Mouse (Mus musculus) 3T3-L1 (cell line): Measurements from ENCODE around the gene Scaf8.
A peak's percentile ranks its signal among the peaks of the same experiment; 100 is the strongest.

Source experiments
- DNase-seq: peaks from one replicate; pipeline ENCODE4 v3.0.0-alpha.2; 2015; ENCODE audit warnings: low read depth, low spot score

The Scaf8 gene

DNA sequence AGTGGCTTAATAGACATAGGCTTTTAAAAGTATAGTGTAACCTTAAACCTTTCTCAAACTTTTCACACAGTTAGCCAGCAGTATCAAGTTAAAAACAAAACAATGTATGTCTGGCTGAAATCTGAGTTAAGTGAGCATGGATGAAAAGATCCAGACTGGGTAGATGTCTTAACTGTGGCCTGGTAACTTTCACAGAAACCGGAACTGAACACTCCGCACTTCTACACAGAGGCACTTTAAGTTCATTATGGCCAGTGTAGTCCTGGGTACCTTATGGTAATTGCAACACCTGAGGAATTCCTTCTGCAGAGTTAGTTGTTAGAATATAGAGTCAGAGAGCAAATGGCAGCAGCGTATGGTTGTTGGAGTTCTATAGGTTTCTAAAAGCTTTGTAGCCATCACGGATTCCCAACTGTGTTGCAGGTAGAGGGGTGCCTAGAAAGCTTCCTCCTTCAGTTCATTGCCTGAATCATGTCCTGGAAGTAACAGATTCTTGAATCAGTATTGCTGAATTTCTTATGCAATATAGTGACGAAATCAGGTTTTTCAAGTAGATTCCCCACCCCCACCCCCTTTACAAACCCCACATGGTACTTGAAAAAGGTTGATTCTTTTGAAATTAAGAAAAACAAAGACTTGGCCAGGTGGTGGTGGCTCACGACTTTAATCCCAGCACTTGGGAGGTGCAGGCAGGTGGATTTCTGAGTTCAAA lies 92.9 kb downstream of the Scaf8 start:
- no peak for DNase-seq

DNA sequence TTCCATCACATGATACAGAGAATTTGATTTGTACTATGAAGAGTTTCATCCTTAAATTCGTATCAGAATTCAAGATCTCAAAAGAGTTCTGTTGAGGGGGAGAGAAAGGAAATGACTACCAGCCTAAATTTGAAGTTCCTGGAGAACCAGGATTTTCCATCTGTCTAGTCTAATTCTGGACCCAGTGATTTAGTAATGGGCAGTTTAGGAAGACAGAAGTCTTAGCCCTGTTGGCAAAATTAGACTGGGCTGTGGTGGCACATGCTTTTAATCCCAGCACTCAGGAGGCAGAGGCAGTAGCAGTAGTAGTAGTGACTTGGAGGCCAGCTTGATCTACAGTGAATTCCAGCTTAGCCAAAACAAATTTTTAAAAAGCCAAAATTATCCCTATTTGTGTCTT lies 93.7 kb downstream of the Scaf8 start:
- no peak for DNase-seq

DNA sequence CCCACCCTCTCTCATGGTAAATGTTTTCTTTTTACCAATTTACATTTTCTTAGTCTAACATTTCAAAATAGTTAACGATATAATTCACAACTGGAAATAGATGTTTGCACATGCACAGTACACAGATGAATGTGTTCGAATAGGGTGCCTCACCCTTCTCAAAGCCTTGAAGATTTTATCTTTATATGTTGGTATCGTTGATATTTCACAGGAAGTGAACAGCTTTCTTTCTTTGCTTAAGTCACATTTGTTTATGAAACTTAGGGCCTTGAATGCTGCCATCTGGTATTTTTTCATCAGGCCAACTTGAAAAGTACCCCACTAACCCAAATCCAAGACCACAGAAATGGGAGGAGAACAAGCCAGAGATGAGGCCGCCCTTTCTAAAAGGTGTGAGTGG lies 94.8 kb downstream of the Scaf8 start:
- DNase-seq: no peak

DNA sequence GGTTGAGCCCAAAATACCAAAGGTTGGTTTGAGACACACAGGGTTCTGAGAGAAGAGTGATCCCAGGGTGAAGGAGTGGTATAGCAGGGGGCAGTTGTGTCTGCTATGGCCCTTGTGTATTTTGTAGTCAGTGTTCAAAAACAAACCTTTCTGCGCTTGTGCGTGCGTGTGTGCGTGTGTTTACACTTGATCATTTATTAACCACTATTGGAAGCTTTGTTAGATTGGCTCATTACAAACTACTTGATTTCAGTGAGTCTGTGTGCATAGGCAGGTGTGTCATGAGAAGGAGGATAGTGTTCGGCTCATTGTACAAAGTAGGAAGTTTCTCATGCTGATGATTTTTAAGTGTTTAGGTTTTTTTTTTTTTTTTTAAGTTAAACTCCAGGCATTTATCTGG lies 95.4 kb downstream of the Scaf8 start:
- DNase-seq: no peak

DNA sequence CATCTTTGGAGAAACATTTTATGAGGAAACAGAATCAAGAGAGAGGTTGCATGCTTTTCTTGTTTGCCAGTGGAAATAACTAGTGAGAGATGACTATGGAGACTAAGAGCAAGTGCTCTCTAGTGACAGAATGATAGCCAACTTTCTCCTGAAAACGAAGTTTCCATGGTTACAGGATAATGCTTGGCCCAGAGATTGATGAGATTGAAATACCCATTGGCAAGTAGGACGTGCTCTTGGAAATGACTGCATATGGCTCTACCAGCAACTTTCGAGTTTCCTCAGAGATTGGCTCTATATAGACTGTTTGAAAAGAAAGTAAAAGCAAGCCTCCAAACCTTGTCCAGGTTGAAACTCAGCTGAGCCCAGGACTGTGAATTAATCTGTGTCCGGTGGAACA lies 97.3 kb downstream of the Scaf8 start:
- DNase-seq: no peak

DNA sequence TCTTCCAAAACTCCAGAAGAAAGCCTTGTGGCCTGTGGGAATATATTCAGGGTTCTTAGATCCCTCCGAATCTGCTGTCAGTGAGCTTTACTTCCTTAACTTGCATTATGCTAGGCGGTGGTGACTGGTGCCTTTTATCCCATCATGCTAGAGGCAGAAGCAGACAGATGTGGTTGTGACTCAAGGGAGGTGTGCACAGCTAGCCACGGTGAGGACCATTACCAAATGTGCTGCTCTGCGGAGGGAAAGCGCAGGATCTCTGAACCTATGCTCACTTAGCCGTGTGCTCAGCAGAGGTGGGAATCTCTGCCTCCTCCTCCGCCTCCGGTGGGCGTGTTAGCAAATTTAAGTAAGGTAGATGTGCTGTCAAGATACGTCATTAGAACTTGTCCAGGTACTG lies 98.1 kb downstream of the Scaf8 start:
- no peak for DNase-seq

DNA sequence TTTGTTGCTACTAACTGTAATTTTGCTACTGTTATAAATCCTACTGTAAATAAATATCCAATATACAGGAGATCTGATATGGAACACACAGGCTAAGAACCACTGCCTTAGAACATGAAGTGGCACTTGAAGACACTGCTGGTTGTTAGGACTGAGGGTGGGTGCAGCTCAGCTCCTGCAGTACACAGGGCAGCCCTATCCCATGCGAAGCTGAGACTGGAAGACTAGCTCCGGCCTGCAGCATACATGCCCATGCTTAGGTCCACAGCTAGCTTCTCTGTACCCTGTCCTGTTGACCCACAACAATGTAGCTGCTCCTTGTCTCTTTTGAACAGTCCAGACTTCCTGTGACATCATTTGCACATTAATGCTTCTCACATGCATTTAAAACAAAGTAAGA lies 100.1 kb downstream of the Scaf8 start:
- DNase-seq: no peak

DNA sequence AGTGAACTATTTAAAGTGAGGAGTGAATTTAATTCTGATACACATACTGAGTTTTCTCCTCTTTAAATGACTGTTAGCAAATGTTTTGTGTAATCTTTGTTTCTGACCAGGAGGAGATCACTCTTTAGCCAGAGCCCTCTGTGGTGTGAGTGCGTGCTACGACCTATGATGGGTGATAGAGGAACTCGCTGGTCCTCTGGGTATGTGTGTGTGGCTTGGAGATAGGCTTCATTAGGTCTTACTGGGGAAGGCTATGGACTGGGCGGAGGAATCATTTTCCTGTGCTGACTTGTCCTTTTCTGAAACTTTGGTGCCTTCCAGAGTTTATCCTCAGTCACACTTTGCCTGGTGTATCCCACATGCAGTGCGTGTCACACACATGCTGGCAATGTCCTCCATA lies 102.3 kb downstream of the Scaf8 start:
- DNase-seq: no peak

DNA sequence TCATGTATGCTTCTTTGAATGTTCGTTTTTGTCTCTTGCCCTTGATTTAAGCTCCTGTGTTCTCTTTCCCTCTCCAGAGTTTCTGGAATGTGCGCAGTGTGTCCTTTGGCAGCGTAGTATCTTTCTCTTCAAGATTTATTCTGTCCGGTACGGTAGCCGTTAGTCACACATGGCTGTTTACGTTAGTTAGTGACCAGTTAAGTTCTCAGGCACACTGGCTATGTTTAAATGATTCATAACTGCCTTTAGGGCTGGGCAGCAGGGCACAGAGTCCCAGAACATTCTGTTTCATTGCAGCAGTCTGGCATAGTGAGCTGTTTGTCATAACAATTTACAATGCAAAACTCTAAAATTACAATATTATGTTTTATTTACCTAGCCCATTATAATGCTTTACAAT lies 103.6 kb downstream of the Scaf8 start:
- peak; percentile 49 for DNase-seq

DNA sequence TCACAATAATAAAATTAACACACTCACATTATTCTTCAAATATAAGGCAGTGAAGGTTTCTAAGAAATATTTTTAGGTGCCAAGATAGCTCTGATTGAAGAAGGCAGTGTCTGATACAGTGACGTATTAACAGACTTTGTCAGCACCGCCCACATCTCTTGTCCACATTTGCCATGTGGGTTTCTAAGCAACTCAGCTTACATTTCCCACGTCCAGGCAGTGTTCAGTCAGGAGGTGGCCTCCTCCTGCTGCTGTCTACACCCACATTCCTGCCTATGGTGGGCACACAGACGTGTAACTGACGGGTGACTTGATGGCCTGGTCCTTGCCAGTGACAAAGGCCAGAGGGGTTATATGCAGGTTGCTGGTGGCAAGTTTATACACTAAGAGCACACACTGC lies 104.1 kb downstream of the Scaf8 start:
- no peak for DNase-seq

DNA sequence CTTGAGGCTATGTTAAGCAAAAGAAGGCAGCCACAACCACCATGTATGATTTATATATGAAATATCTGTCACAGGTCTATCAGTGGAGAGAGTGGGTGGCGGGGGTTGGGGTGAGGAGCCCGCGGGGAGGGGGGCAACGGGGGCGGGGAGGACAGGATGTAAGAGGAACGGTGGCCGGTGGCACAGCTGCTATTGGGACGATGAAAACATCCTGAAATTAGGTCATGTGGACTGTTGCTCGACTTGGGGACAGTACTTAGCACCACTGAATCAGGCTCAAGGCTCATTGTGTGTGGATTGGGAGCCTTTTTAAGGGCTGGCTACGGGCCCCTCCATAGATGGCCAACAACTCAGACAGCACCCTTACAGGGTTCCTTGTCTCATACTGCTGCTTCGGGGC lies 105.4 kb downstream of the Scaf8 start:
- DNase-seq: no peak

DNA sequence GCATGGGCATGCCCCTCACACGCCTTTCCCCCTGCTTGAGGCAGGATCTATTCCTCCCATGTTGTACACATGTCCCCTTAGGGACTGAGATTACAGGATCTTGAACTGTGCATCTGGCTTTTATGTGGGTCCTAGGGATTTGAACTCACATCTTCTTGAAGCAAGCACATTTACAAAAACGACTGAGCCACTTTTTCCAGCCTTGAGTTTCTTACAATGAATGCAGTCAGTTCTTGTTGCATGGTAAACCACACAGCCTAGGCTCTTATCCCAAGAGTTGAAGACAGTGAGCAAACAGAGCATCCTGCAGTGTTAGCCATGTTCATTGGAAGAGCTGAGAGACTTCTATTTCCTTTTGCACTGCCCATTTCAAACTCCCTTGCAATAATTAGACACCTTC lies 108.3 kb downstream of the Scaf8 start:
- no peak for DNase-seq

DNA sequence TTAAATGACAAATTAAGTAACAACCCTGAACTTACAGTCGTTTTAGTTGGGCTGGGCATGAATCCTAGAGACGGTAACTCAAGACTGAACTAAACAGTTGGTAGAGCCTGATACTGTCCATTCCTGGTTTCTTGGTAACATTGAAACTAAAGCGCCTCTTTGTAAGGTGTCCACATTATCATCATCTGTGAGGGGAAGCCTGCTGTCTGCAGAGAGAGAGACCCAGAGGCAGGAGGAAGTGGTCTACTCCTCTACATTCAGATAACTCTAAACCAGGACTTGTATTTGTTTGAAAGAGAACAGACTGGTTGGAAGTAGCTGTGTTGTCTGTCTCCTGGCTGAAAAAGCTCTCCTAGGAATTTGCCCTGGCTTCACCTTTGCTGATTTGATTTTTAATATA lies 108.9 kb downstream of the Scaf8 start:
- no peak for DNase-seq

DNA sequence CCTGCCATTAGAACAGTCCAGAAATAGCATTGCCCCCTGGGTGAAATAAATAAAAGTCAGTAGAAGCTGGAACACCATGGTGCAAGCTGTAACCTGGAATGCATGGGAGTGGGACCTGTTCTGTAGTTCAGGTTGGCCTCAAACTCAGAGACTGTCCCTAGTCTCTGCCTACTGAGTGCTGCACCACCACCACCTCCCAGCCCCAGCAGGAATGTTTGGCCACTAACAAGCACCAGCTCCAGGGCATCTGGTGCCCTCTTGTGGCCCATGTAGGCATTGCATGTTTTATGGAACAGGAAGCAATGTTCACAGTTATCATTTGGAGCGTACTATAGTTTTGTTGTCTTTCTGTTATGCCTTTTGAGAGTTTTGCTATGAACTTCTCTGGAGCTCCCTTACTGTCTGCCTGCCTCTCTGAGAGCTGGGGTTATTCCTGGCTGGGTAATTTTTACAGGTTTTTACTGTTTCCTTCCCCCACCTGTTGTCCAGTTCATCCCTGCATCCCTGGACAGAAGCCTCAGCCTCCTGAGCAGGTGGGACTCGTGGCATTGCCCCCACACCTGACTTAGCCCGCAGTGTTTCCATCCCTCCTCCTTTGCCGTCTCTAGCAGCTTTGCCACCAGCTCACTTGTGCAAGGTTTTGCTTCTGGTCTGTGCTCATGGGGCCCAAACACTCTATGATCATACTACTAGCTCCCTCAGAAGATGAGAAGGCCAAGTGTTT lies 109.8 kb downstream of the Scaf8 start:
- DNase-seq: peak; percentile 93

DNA sequence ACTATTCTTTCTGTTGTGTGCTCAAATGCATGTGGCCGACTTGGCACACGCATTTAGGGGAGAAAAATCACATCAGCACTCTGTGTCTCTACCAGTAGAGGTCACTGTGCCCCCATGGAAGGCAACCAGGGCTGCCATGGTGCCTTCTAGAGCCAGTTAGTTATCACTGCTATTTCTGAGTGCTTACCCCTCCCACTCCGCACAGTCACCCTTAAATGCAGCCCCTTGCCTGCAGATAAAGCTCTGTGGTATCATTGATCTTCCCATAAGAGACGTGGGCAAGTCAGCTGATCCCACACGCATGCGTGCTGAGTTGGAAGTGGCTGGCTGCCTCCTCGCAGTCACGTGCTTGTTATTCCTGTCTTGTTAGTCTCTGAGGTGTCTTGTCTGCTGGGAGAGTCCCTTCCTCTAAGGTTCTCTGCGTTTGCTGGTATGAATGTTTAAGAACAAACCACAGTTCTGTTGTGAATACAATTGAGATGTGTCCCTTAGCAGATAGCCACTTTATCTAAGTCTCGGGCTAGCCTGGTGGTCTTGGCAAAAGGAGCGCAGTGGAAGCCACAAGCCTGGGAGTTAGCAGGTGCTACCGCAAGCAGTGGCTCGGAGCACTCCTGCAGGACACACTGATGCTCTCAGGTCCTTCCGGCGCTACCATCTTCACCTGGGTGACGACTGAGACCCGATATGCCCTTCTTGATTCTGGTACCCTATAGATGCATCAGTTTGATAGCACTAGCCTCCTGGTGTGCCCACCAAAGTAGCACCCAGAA lies 115.6 kb downstream of the Scaf8 start:
- DNase-seq: peak; percentile 79

DNA sequence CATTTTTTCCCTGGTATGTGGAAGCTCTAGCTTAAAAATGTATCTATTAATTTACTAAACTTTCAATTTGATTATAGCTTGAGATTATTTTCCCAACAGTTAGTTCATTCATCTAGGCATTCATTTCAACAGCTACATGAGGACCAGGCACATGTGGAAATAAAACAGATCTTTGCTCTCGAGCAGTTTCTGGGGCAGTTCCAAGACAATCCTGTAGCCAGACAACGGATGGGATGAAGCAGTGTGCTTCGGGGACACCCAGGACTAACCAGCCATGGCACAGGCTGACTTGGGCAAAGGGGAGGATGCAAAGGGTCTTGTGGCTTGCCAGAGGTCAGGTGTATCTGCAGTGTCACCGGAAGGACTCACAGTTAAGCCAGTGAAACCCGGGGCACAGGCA lies 117.9 kb downstream of the Scaf8 start:
- no peak for DNase-seq

DNA sequence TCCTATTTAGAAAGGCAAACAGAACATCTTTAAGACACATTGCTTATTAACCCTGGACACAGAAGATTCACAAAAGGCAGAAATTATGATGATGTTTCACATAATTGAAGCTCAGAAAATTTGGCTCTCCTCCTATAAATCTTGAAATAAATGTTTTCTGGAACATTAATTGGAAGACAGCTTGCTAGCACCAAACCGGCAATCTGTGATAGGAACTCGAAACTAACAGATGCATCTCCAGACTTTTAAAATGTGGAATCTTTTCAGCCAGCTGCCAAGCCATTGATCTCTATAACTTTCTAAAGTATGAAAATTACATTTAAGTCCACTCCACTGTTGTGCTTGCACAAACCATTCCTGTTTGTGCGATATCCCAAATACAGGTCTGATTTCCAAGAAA lies 128.9 kb downstream of the Scaf8 start:
- DNase-seq: no peak

DNA sequence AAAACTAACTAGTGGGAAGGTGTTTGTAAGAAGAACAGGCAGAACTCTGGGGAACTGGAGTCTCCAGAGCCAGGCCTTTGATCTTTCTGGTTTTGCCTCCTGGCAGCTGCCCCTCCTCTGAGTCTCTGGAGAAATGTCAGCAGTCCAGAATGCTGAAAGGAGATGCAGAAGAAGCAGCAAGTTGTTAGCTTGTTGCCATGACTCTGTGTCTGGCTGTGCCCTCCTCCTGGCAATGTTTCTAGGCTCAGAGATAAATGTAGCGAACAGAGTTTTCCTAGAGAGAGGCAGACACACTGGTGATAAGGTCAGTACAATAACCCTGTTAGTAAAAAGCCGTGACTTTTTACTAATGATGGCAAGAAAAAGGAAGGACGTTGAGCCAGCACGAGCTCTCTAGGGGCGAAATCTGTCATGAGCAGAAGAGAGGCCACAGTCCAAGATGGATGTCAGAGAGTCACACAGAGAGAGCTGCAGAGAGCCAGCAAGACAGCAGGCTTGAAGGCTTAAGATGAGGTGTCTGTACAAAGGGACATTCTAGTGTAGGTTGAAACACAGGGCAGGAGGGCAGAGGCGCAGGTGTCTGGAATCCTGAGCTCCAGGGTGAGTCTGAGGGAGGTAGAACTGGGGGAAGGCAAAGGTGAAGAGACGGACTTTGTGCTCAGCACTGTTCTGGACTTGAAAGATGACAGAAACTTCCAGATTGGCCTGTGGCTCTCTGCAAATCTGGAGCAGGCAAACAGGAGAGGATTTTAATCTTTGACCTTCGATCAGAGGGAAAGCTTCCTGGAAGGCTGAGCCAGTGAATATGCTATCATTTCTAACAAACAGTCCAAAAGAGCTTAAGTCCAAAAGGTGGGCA lies 130.3 kb downstream of the Scaf8 start:
- DNase-seq: peak; percentile 15

DNA sequence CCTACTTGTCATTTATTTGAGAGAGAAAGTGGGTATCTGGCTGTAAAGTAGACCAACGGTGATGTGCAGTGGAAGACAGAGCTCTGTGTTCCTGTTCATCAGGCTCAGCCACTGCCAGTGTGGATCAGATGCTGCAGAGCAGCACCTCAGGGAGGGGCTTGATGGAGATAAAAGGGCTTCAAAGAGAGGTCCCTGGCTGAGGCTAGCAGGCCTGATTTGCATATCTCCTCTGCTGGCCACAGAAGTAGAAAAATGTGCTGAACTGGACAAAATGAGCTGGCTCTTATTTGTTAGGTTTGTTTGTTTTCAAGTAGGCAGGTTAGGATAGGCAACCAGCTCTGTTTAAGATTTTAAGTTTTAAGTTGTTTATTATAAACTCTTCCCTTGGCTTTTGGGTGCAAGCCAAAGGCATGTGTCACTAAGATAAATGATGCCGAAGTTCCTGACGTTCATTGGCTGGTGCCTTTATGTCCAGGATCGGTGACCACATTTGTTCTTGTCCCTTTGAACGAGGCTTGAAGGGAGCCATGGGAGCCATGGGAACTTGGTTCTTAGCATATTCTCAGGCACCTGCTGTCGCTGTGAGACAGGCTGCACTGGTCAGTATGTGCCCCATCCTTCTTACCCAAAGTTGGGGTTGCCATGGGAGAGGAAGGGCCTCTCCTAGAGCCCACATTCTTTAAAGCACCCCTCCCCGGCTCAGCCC lies 132.0 kb downstream of the Scaf8 start:
- DNase-seq: peak; percentile 20
